Mouse (Mus musculus): ENCODE results near the gene Mpo. TPM values are rescaled to one million over a fixed set of nuclear protein-coding genes. Genes with fewer than 3 reads are reported as not detected.

The Mpo gene
- total and polyA plus RNA-seq, 3 experiments = 0.05 to 1.7 TPM; not detected in 1

DNA sequence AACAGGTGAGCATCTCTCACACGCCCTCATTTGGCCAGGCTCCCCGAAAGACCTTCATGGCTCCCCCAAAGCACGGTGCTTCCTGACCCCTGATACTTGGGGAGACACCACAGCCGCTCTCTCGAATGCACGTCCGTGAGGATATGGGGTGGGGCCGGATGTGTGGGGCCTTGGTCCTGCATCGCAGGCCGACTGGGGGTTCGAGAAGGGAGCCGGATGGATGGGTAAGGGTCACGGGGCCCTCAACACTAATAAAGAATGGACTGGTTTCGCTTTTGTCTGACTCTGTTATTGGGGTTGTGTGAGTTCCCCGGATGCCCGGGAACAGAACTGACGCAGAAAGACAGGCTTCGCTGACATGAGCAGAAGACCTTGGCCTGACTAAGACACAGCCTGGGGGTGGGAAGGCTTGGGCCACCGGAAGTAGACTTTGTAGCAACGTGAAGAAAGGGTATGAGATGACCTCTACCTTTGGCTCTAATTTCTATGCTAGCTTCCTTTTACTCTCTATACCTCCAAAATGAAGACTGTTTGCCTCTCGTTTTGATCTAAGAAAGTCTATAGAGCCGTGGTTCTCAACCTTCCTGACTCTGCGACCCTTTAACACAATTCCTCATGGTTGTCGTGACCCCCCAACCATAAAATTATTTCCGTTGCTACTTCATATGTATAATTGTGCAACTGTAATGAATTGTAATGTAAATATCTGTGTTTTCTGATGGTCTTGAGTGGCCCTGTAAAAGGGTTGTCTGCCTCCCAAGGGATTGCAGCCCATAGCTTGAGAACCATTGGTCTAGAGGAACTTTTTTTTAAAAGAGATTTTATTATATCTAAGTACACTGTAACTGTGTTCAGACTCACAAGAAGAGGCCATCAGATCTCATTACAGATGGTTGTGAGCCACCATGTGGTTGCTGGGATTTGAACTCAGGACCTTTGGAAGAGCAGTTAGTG lies 36.1 kb upstream of the Mpo start:
- Histone ChIP-seq H3K27me3 (ENCODE audit: insufficient read depth, low read length) (peaks cover 13% of the 10 kb centered on the region), H3K4me1 (ENCODE audit: insufficient read depth, low read depth, low read length) (peaks cover 47% of the 10 kb centered on the region), H3K9me3 (replicated peaks) (no peaks in the 10 kb centered on the region), H3K4me3 (ENCODE audit: low read depth, low read length) (peak overlapping the region; percentile 96), H3K36me3 (replicated peaks) (peaks cover 19% of the 10 kb centered on the region)
- ATAC-seq (ENCODE audit: extremely low read depth, insufficient number of reproducible peaks, low FRiP score, poor library complexity, severe bottlenecking) = no peak
- DNase-seq (ENCODE audit: low spot score) = no peak
- TF ChIP-seq GATA1 (IDR thresholded peaks at IDR 0.05; ENCODE audit: borderline replicate concordance, low read length) = no peak
- no peak for TF ChIP-seq CTCF (IDR thresholded peaks at IDR 0.05; ENCODE audit: low read depth, low read length)
- peak; percentile 77; the same call in 1 of the 2 replicates for TF ChIP-seq POLR2AphosphoS5 (IDR thresholded peaks at IDR 0.05; ENCODE audit: insufficient replicate concordance, low read depth, low read length)
- TF ChIP-seq GATA2 (IDR thresholded peaks at IDR 0.05; ENCODE audit: borderline replicate concordance, low read depth, low read length) = no peak
- no peak for TF ChIP-seq TAL1 (conservative IDR thresholded peaks at IDR 0.05; ENCODE audit: low read depth, low read length)

GRCm38 (mm10) chr11:87758161-87758911 lies 35.0 kb upstream of the Mpo start:
- 0 out of 2 replicates have a peak, but pooled peaks have one; percentile 0 for ATAC-seq (ENCODE audit: extremely low read depth, insufficient number of reproducible peaks, low FRiP score, poor library complexity, severe bottlenecking)
- Histone ChIP-seq H3K27me3 (ENCODE audit: insufficient read depth, low read length) (peaks cover 23% of the 10 kb centered on the region), H3K4me1 (ENCODE audit: insufficient read depth, low read depth, low read length) (peaks cover 39% of the 10 kb centered on the region), H3K9me3 (replicated peaks) (peaks cover under 1% of the 10 kb centered on the region), H3K36me3 (replicated peaks) (peaks cover 19% of the 10 kb centered on the region), H3K4me3 (ENCODE audit: low read depth, low read length) (peak overlapping the region; percentile 96)
- TF ChIP-seq TAL1 (conservative IDR thresholded peaks at IDR 0.05; ENCODE audit: low read depth, low read length) (no peak), POLR2AphosphoS5 (IDR thresholded peaks at IDR 0.05; ENCODE audit: insufficient replicate concordance, low read depth, low read length) (peak; percentile 98)
- DNase-seq (ENCODE audit: low spot score) = no peak

DNA sequence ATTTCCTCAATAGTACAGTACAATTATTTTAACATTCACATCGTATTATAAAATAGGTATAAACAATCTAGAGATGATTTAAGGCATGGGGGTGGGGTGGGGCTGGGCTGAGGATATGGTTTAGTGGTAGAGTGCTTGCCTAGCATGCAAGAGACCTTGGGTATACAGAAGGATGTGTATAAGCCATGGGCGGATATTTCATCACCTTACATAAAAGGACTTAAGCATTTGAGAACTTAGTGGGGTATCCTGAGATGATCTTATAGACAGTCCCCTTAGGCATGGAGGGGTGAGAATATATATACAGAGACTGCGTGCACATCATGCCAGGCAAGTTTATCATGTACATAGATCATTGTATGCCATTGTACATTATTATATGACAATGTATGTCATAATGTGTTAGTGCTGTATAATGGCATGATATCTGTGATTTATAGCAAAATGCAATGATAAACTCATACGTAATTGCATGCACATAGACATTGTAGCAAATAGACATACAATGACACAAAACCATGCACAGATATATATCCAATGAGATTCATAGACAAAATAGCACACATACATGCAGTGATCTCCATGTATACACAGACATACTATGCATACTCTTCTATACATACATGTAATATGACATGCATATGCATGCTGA lies 34.3 kb upstream of the Mpo start:
- DNase-seq (ENCODE audit: low spot score) (no peak), ATAC-seq (ENCODE audit: extremely low read depth, insufficient number of reproducible peaks, low FRiP score, poor library complexity, severe bottlenecking) (peak; percentile 10; the same call in 1 of the 2 replicates)
- no peak for TF ChIP-seq TAL1 (conservative IDR thresholded peaks at IDR 0.05; ENCODE audit: low read depth, low read length)
- TF ChIP-seq CTCF (IDR thresholded peaks at IDR 0.05; ENCODE audit: low read depth, low read length) = no peak
- TF ChIP-seq GATA1 (IDR thresholded peaks at IDR 0.05; ENCODE audit: borderline replicate concordance, low read length) = no peak
- no peak for TF ChIP-seq POLR2AphosphoS5 (IDR thresholded peaks at IDR 0.05; ENCODE audit: insufficient replicate concordance, low read depth, low read length)
- TF ChIP-seq GATA2 (IDR thresholded peaks at IDR 0.05; ENCODE audit: borderline replicate concordance, low read depth, low read length) = no peak
- Histone ChIP-seq H3K4me3 (ENCODE audit: low read depth, low read length) (no peak overlapping the region; the same call in 1 of the 2 replicates), H3K9me3 (replicated peaks) (peaks cover 8% of the 10 kb centered on the region), H3K36me3 (replicated peaks) (peaks cover 19% of the 10 kb centered on the region), H3K4me1 (ENCODE audit: insufficient read depth, low read depth, low read length) (peaks cover 31% of the 10 kb centered on the region), H3K27me3 (ENCODE audit: insufficient read depth, low read length) (peaks cover 31% of the 10 kb centered on the region)

DNA sequence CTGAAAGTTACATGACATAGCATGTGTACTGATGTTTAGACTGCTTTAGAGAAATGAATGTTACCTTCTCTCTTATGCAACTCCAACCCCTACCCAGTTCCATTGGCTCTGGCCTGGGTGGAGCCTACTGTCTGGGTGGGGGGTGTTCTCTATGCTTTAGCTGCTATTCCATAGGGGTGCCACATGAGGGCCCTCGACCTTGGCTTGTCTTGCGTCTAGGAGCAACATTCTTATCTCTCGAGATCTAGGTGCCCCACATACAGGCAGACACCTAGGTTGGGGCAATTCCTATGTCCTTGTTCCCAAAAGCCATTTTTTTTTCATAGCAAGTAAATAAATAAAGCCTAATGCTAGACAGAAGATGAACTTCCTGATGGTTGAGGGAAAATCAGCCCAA lies 33.8 kb upstream of the Mpo start:
- H3K9me3 ChIP-seq (replicated peaks) = peaks cover 13% of the 10 kb centered on the region
- peaks cover 26% of the 10 kb centered on the region for H3K4me1 ChIP-seq (ENCODE audit: insufficient read depth, low read depth, low read length)
- peaks cover 36% of the 10 kb centered on the region for H3K27me3 ChIP-seq (ENCODE audit: insufficient read depth, low read length)
- no peak overlapping the region for H3K4me3 ChIP-seq (ENCODE audit: low read depth, low read length)
- DNase-seq (ENCODE audit: low spot score) (peak; percentile 65), ATAC-seq (ENCODE audit: extremely low read depth, insufficient number of reproducible peaks, low FRiP score, poor library complexity, severe bottlenecking) (peak; percentile 29; the same call in 1 of the 2 replicates)
- TF ChIP-seq GATA1 (IDR thresholded peaks at IDR 0.05; ENCODE audit: borderline replicate concordance, low read length) (no peak), POLR2AphosphoS5 (IDR thresholded peaks at IDR 0.05; ENCODE audit: insufficient replicate concordance, low read depth, low read length) (peak; percentile 91), CTCF (IDR thresholded peaks at IDR 0.05; ENCODE audit: low read depth, low read length) (no peak), GATA2 (IDR thresholded peaks at IDR 0.05; ENCODE audit: borderline replicate concordance, low read depth, low read length) (peak; percentile 86; the same call in 1 of the 2 replicates), TAL1 (conservative IDR thresholded peaks at IDR 0.05; ENCODE audit: low read depth, low read length) (no peak)
- H3K36me3 ChIP-seq (replicated peaks) = peaks cover 19% of the 10 kb centered on the region

DNA sequence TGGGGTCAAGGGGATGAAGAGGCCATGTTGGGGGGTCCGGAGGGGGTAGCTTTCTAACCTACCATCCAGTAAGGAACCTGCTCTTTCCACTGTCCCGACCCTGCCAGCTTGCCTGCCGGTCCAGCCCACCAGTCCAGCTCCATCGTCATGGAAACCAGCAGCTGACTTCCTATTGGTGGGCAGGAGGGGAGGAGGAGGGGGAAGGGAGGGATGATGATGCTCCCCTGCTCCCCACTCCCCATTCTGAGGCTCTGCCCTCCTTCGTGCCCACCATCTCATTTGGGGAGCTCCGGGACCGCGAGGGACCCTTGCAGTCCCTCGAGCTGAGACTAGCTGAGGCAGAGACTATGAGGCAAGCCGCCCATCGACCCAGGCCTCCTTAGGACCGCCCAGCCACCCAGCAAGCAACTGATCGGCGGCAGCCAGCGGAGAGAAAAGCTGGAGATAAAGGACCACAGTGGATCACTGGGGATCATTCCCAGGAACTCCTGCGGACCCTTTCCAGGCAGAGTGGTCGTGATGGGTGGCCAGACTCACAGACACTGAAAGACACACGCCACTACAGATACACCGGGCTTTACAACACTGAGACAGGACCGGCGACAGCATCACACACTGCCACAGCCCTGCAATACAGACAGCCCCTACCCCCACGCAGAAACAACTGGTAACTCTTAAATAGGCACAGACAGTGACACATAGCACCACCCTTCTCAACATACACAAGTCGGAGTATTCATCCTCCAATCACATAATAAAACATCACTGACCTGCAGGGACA lies 32.9 kb upstream of the Mpo start, which contains the start of gene Tspoap1:
Gene Tspoap1 (plus strand): TSS at position 241 of the 781 bp plus-strand sequence.
- Histone ChIP-seq H3K27me3 (ENCODE audit: insufficient read depth, low read length) (peaks cover 45% of the 10 kb centered on the region), H3K4me3 (ENCODE audit: low read depth, low read length) (no peak within 1 kb of the TSS), H3K36me3 (replicated peaks) (peaks cover 21% of the 10 kb centered on the region), H3K9me3 (replicated peaks) (peaks cover 13% of the 10 kb centered on the region), H3K4me1 (ENCODE audit: insufficient read depth, low read depth, low read length) (peaks cover 23% of the 10 kb centered on the region)
- DNase-seq (ENCODE audit: low spot score) = peak; percentile 78
- ATAC-seq (ENCODE audit: extremely low read depth, insufficient number of reproducible peaks, low FRiP score, poor library complexity, severe bottlenecking) = peak; percentile 1; the same call in 1 of the 2 replicates
- TF ChIP-seq GATA1 (IDR thresholded peaks at IDR 0.05; ENCODE audit: borderline replicate concordance, low read length) = no peak
- peak; percentile 98 for TF ChIP-seq POLR2AphosphoS5 (IDR thresholded peaks at IDR 0.05; ENCODE audit: insufficient replicate concordance, low read depth, low read length)

Data from G1E (cell line).